Mouse (Mus musculus): ENCODE measurements around the gene Duoxa2. TPM values are rescaled to one million over a fixed set of nuclear protein-coding genes. Genes with fewer than 3 reads are reported as not detected.

Gene Duoxa2
- polyA plus RNA-seq, 1 experiment from 2014 or later = not detected

DNA sequence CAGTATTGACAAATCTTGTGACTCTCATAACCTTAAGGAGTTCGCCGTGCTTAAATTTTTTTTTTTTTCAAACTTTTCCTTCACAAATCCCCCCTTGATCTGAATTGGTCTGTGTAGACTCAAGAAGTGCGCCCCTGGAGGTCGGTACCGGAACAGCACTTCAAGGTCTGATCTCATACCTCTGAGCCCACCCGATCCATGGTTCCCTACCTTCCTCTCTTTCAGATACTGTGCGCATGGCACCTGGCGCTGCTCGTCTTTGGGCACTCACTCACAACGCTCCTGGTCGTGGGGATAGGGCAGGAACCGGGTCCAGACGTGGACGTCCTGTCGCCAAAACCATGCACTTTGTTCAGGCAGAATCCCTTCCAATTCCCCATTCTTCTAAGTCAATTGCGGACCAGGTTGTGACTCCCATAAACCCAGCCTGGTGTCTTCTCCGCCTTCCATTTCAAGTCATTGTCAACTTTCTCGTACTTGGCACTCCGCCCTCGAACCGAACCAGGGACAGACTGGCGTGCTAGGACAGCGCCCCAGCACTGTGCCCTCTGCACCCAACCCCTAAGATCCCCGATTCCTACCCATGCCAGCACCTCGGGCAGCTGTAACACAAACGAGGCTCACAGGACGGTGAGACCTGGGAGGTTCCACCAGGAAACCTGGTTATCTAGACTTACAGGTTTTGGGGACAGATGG lies 14.2 kb downstream of the Duoxa2 start:
- Histone ChIP-seq H3K4me1 (ENCODE audit: control insufficient read depth in 2 of 2, insufficient read depth in 2 of 2, low read length in 2 of 2) (peaks cover 7 to 11% of the 10 kb centered on the region in 2 experiments; a peak in 3 of 4 replicates), H3K27me3 (ENCODE audit: control insufficient read depth, insufficient read depth, low read length) (peaks cover 86% of the 10 kb centered on the region), H3K27ac (replicated peaks in 1 of 2; ENCODE audit: control insufficient read depth in 1 of 2, insufficient read depth in 1 of 2, low read depth in 2 of 2, low read length in 2 of 2) (no peak overlapping the region), H3K4me3 (ENCODE audit: control insufficient read depth in 1 of 2, insufficient read depth in 1 of 2, low read depth in 1 of 2, low read length in 2 of 2) (peak overlapping the region; percentile 21 to 30), H3K9ac (ENCODE audit: low read length) (peak overlapping the region; percentile 6; the same call in 1 of the 2 replicates), H3K9me3 (ENCODE audit: control insufficient read depth, low read length) (no peaks in the 10 kb centered on the region), H3K36me3 (ENCODE audit: control insufficient read depth, insufficient read depth, low read length) (no peaks in the 10 kb centered on the region), H3K4me2 (ENCODE audit: low read length) (peak overlapping the region; percentile 61)
- 5% methylated on average over 27 of the region's 27 CpGs for WGBS
- no peak for ATAC-seq (ENCODE audit: insufficient number of reproducible peaks, insufficient read depth, low FRiP score, low read depth)

DNA sequence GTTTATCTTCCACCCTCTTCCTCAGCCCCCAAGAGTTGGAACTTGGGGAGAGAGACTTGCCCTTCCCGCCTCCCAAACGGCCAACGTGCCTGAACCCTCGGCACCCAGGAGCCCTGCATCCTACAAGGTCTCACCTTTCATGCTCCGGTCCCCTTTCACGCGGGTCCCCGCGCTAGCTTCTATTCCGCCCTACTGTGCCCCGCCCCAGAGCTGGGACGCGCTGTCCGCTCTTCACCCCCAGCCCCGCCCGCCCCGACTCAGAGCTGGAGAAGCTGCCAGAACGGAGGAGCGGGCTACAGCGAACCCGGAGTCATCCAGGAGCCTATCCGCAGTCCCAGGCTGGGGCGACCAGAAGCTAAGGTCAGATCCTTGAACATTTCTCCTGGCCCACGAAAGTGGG lies 14.8 kb downstream of the Duoxa2 start, which contains the start of gene Duoxa1:
Duoxa1 (minus strand) TSS at position 195 of the 400 bp plus-strand sequence.
- Histone ChIP-seq H3K4me2 (ENCODE audit: low read length) (peak within 1 kb of the TSS; percentile 61), H3K4me3 (ENCODE audit: control insufficient read depth in 1 of 2, insufficient read depth in 1 of 2, low read depth in 1 of 2, low read length in 2 of 2) (peak within 1 kb of the TSS; percentile 21 to 30), H3K27ac (replicated peaks in 1 of 2; ENCODE audit: control insufficient read depth in 1 of 2, insufficient read depth in 1 of 2, low read depth in 2 of 2, low read length in 2 of 2) (no peak within 1 kb of the TSS), H3K9me3 (ENCODE audit: control insufficient read depth, low read length) (no peaks in the 10 kb centered on the region), H3K27me3 (ENCODE audit: control insufficient read depth, insufficient read depth, low read length) (peaks cover 83% of the 10 kb centered on the region), H3K36me3 (ENCODE audit: control insufficient read depth, insufficient read depth, low read length) (no peaks in the 10 kb centered on the region), H3K9ac (ENCODE audit: low read length) (peak within 1 kb of the TSS; percentile 6; the same call in 1 of the 2 replicates), H3K4me1 (ENCODE audit: control insufficient read depth in 2 of 2, insufficient read depth in 2 of 2, low read length in 2 of 2) (peaks cover 7 to 11% of the 10 kb centered on the region in 2 experiments; a peak in 3 of 4 replicates)
- ATAC-seq (ENCODE audit: insufficient number of reproducible peaks, insufficient read depth, low FRiP score, low read depth) = no peak
- 2% methylated on average over 24 of the region's 24 CpGs for WGBS

DNA sequence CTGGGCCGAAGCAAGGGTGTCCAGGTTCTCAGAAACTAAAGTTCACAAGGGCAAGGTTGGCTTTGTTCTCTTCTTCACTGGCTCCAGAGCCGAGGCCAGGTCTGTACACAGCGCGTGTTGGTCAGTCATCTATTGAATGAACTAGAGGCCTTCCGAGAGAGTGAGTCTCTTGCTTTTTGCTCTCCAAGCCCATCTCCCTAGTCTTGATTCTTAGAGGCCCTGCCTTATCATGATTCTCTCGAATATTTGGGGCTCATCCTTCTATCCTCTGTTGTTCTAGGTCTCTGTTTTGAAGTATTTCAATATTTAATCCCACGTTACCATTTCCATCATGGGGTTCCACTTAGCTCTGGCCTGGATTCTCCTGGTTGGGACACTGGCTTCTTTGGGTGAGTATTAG lies 16.7 kb downstream of the Duoxa2 start, which contains the start of gene Duox1:
Duox1 (plus strand) TSS at position 301 of the 400 bp plus-strand sequence.
- no peak within 1 kb of the TSS for H3K4me3 ChIP-seq (ENCODE audit: control insufficient read depth in 1 of 2, insufficient read depth in 1 of 2, low read depth in 1 of 2, low read length in 2 of 2)
- no peaks in the 10 kb centered on the region for H3K36me3 ChIP-seq (ENCODE audit: control insufficient read depth, insufficient read depth, low read length)
- H3K9me3 ChIP-seq (ENCODE audit: control insufficient read depth, low read length) = no peaks in the 10 kb centered on the region
- WGBS = 85% methylated on average over 7 of the region's 7 CpGs
- H3K27me3 ChIP-seq (ENCODE audit: control insufficient read depth, insufficient read depth, low read length) = peaks cover 71% of the 10 kb centered on the region
- H3K4me1 ChIP-seq (ENCODE audit: control insufficient read depth in 2 of 2, insufficient read depth in 2 of 2, low read length in 2 of 2) = peaks cover 7 to 11% of the 10 kb centered on the region in 2 experiments; a peak in 3 of 4 replicates
- no peak for ATAC-seq (ENCODE audit: insufficient number of reproducible peaks, insufficient read depth, low FRiP score, low read depth)
- H3K9ac ChIP-seq (ENCODE audit: low read length) = no peak within 1 kb of the TSS
- no peak within 1 kb of the TSS for H3K4me2 ChIP-seq (ENCODE audit: low read length)
- no peak within 1 kb of the TSS for H3K27ac ChIP-seq (replicated peaks in 1 of 2; ENCODE audit: control insufficient read depth in 1 of 2, insufficient read depth in 1 of 2, low read depth in 2 of 2, low read length in 2 of 2)

DNA sequence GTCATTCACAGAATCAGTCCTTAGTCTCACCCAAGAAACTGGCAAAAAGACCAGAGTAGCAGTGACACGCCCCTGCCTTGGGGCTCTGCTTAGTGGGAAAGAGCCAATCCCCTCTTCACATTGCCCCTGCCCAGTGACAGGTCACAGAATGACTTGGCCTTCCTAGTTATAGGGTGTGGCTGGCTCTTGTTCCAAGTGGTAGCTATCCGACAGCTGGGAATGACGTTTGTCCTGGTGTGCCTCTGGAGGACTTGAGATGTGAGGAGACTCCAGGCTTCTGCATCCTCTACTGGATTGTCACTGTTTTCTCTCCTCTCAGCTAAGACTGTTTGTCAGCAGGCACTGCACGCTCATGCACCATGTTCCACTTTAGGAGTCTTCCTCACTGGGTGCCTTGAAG lies 18.7 kb downstream of the Duoxa2 start:
- WGBS = 49% methylated on average over 4 of the region's 4 CpGs
- ATAC-seq (ENCODE audit: insufficient number of reproducible peaks, insufficient read depth, low FRiP score, low read depth) = no peak

DNA sequence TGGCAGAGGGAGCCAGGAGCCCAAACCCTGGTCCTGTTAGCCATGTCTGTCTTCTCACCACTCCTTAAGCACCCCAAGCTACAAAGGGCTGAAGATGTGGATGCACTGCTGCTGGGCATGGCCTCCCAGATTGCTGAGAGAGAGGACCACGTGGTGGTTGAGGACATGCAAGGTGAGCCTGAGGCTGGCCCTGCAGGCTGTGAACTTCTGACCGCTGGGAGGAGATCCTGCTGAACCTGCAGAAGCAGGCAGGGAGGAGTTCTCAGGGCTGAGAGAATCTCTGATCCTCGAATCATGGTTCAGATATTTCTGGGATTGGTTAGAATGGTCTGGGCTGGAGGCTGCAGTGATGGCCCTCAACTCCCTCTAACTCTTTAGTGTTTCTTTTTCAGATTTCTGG lies 25.3 kb downstream of the Duoxa2 start:
- Histone ChIP-seq H3K4me2 (ENCODE audit: low read length) (no peak overlapping the region), H3K36me3 (ENCODE audit: control insufficient read depth, insufficient read depth, low read length) (no peaks in the 10 kb centered on the region), H3K9me3 (ENCODE audit: control insufficient read depth, low read length) (no peaks in the 10 kb centered on the region), H3K4me3 (ENCODE audit: control insufficient read depth in 1 of 2, insufficient read depth in 1 of 2, low read depth in 1 of 2, low read length in 2 of 2) (no peak overlapping the region), H3K4me1 (ENCODE audit: control insufficient read depth in 2 of 2, insufficient read depth in 2 of 2, low read length in 2 of 2) (peaks cover 0 to 8% of the 10 kb centered on the region in 2 experiments; a peak in 1 of 4 replicates), H3K27me3 (ENCODE audit: control insufficient read depth, insufficient read depth, low read length) (no peaks in the 10 kb centered on the region), H3K9ac (ENCODE audit: low read length) (no peak overlapping the region), H3K27ac (replicated peaks in 1 of 2; ENCODE audit: control insufficient read depth in 1 of 2, insufficient read depth in 1 of 2, low read depth in 2 of 2, low read length in 2 of 2) (no peak overlapping the region)
- WGBS = 42% methylated on average over 3 of the region's 3 CpGs
- no peak for ATAC-seq (ENCODE audit: insufficient number of reproducible peaks, insufficient read depth, low FRiP score, low read depth)

More for the DNA sequence above, 18.7 kb downstream of the Duoxa2 start:
- peaks cover 51% of the 10 kb centered on the region for H3K27me3 ChIP-seq (ENCODE audit: control insufficient read depth, insufficient read depth, low read length)
- H3K4me1 ChIP-seq (ENCODE audit: control insufficient read depth in 2 of 2, insufficient read depth in 2 of 2, low read length in 2 of 2) = peaks cover 7 to 11% of the 10 kb centered on the region in 2 experiments; a peak in 3 of 4 replicates
- no peak overlapping the region for H3K9ac ChIP-seq (ENCODE audit: low read length)
- H3K4me3 ChIP-seq (ENCODE audit: control insufficient read depth in 1 of 2, insufficient read depth in 1 of 2, low read depth in 1 of 2, low read length in 2 of 2) = no peak overlapping the region
- no peak overlapping the region for H3K27ac ChIP-seq (replicated peaks in 1 of 2; ENCODE audit: control insufficient read depth in 1 of 2, insufficient read depth in 1 of 2, low read depth in 2 of 2, low read length in 2 of 2)
- H3K4me2 ChIP-seq (ENCODE audit: low read length) = no peak overlapping the region
- H3K9me3 ChIP-seq (ENCODE audit: control insufficient read depth, low read length) = no peaks in the 10 kb centered on the region
- no peaks in the 10 kb centered on the region for H3K36me3 ChIP-seq (ENCODE audit: control insufficient read depth, insufficient read depth, low read length)

DNA sequence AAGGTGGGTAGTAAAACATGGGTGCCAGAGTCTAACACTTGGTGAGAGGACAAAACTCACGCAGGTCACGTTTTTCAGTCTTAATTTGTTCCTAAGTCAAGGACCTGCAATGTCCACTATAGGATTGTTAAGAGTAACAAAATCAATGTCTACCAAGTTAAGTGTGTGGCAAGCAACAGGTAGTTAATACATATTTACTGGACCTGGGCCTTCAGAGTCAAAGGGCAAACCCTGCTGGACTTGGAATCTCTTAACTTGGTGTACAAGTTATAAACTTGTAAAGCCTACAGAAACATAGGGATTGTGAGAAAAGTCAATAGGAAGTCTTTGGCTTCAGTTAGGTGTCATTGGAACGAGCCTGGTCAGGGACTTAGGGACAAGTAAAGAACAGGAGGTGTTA lies 25.9 kb downstream of the Duoxa2 start:
- no peak overlapping the region for H3K27ac ChIP-seq (replicated peaks in 1 of 2; ENCODE audit: control insufficient read depth in 1 of 2, insufficient read depth in 1 of 2, low read depth in 2 of 2, low read length in 2 of 2)
- H3K27me3 ChIP-seq (ENCODE audit: control insufficient read depth, insufficient read depth, low read length) = no peaks in the 10 kb centered on the region
- peaks cover 0 to 8% of the 10 kb centered on the region in 2 experiments; a peak in 1 of 4 replicates for H3K4me1 ChIP-seq (ENCODE audit: control insufficient read depth in 2 of 2, insufficient read depth in 2 of 2, low read length in 2 of 2)
- no peak overlapping the region for H3K9ac ChIP-seq (ENCODE audit: low read length)
- ATAC-seq (ENCODE audit: insufficient number of reproducible peaks, insufficient read depth, low FRiP score, low read depth) = no peak
- H3K36me3 ChIP-seq (ENCODE audit: control insufficient read depth, insufficient read depth, low read length) = no peaks in the 10 kb centered on the region
- H3K9me3 ChIP-seq (ENCODE audit: control insufficient read depth, low read length) = no peaks in the 10 kb centered on the region
- WGBS = 73% methylated on average over 3 of the region's 3 CpGs
- H3K4me2 ChIP-seq (ENCODE audit: low read length) = no peak overlapping the region
- H3K4me3 ChIP-seq (ENCODE audit: control insufficient read depth in 1 of 2, insufficient read depth in 1 of 2, low read depth in 1 of 2, low read length in 2 of 2) = no peak overlapping the region

DNA sequence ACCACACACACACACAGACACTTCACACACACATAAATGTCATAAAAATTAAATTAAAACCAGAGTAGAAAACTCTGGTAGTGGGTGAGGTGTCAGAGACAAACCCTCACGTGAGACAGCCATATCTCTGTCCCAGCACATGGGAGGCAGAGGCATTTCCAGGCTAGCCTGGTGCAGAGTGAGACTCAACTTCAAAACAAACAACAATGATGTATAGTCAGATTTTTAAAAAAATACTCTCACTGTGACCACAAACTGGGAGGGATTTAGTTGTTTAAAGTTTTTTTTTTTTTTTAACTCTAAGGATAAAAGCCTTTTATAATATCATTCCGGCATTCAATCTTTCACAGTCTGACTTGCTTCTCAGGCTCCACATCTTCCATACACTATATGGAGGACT lies 26.7 kb downstream of the Duoxa2 start:
- Histone ChIP-seq H3K27me3 (ENCODE audit: control insufficient read depth, insufficient read depth, low read length) (no peaks in the 10 kb centered on the region), H3K36me3 (ENCODE audit: control insufficient read depth, insufficient read depth, low read length) (no peaks in the 10 kb centered on the region), H3K9me3 (ENCODE audit: control insufficient read depth, low read length) (no peaks in the 10 kb centered on the region), H3K4me3 (ENCODE audit: control insufficient read depth in 1 of 2, insufficient read depth in 1 of 2, low read depth in 1 of 2, low read length in 2 of 2) (no peak overlapping the region), H3K4me2 (ENCODE audit: low read length) (no peak overlapping the region), H3K9ac (ENCODE audit: low read length) (no peak overlapping the region), H3K27ac (replicated peaks in 1 of 2; ENCODE audit: control insufficient read depth in 1 of 2, insufficient read depth in 1 of 2, low read depth in 2 of 2, low read length in 2 of 2) (no peak overlapping the region), H3K4me1 (ENCODE audit: control insufficient read depth in 2 of 2, insufficient read depth in 2 of 2, low read length in 2 of 2) (peaks cover 0 to 8% of the 10 kb centered on the region in 2 experiments; a peak in 1 of 4 replicates)
- 68% methylated on average over 2 of the region's 2 CpGs for WGBS
- ATAC-seq (ENCODE audit: insufficient number of reproducible peaks, insufficient read depth, low FRiP score, low read depth) = no peak

Data from heart, embryonic 14.5 days (tissue).